Mouse (Mus musculus) liver, embryonic 16.5 days (tissue): ENCODE measurements around the gene Tmem174. TPM values are rescaled to one million over a fixed set of nuclear protein-coding genes. Genes with fewer than 3 reads are reported as not detected.

ENCODE experiments used
- ATAC-seq: fragments of 200-750 bp; cut with Nextera tagmentation; 2 replicates; pipeline ENCODE4 v1.8.0; 2017; ENCODE audit warnings: low read depth, mild to moderate bottlenecking, moderate number of reproducible peaks, moderate library complexity
- H3K27ac ChIP-seq: fragments of 300-500 bp; sonication (generic); 2 replicates; pipeline ENCODE4 v1.5.1; 2014; ENCODE audit warnings: mild to moderate bottlenecking, low read length
- H3K27me3 ChIP-seq: fragments of 300-500 bp; sonication (generic); 2 replicates; pipeline ENCODE4 v1.6.1; 2014; ENCODE audit warnings: low read depth, low read length, mixed read lengths; ENCODE audit not compliant: control insufficient read depth, insufficient read depth
- H3K36me3 ChIP-seq: fragments of 300-500 bp; sonication (generic); 2 replicates; pipeline ENCODE4 v1.6.1; 2014; ENCODE audit warnings: mild to moderate bottlenecking; ENCODE audit not compliant: control insufficient read depth, insufficient read depth
- H3K4me1 ChIP-seq: fragments of 300-500 bp; sonication (generic); 2 replicates; pipeline ENCODE4 v1.6.1; 2014; ENCODE audit warnings: low read depth, low read length, mixed read lengths; ENCODE audit not compliant: control insufficient read depth
- H3K4me2 ChIP-seq: fragments of 300-500 bp; sonication (generic); 2 replicates; pipeline ENCODE4 v1.6.1; 2014; ENCODE audit warnings: low read depth, low read length, mixed read lengths
- H3K4me3 ChIP-seq: fragments of 300-500 bp; sonication (generic); 2 replicates; pipeline ENCODE4 v1.5.1; 2014; ENCODE audit warnings: low read depth, mild to moderate bottlenecking, low read length
- H3K9ac ChIP-seq: fragments of 300-500 bp; sonication (generic); 2 replicates; pipeline ENCODE4 v1.6.1; 2014; ENCODE audit warnings: low read depth, low read length
- H3K9me3 ChIP-seq: fragments of 300-500 bp; sonication (generic); replicated peaks from 2 replicates; pipeline ENCODE4 v1.6.1; 2016; ENCODE audit warnings: low read length; ENCODE audit not compliant: control insufficient read depth
- WGBS: fragments of 180-500 bp; shearing (Covaris S2); extraction: QIAGEN DNeasy Blood & Tissue Kit; methylation state at CpG from one replicate; pipeline ENCODE4 v1.1.7; 2014; ENCODE audit not compliant: insufficient replicate concordance; 5-methylcytosine and 5-hydroxymethylcytosine counted together
- polyA plus RNA-seq: library from polyadenylated mRNA; unstranded; fragments of >200 nt; fragmentation: Nextera tagmentation; extraction: Ambion mirVana; gene quantifications from 2 replicates; pipeline ENCODE4 v1.2.1, GENCODE M21; 2015

Tmem174 gene
- polyA plus RNA-seq: not detected in 2 replicates

DNA sequence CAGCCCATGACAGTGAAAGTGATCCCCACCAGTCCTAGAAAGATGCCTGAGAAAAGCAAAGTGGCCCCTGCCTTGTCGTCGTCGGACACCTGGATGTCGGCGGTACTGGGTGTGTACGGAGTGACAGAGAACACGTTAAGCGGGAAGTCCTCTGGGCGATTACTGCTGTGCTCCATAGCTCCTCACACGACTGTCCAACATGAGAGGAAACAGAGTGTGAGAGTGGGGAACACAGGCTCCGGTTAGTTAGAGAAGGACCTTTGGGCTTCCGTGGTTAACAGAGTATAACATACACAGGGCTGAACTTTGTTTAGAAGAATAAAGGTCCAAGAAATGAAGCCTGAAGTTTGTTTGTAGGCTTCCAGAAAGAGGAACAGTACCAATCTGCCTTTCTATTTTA is at the start of gene Tmem174:
TSS of gene Tmem174 (minus strand) at position 266 of the 400 bp plus-strand sequence.
- Histone ChIP-seq H3K27me3 (no peaks in the 10 kb centered on the region; the same call in 1 of the 2 replicates), H3K9ac (no peak within 1 kb of the TSS), H3K4me1 (no peaks in the 10 kb centered on the region), H3K9me3 (no peaks in the 10 kb centered on the region), H3K36me3 (no peaks in the 10 kb centered on the region), H3K4me3 (no peak within 1 kb of the TSS), H3K4me2 (no peak within 1 kb of the TSS), H3K27ac (no peak within 1 kb of the TSS)
- ATAC-seq: no peak
- WGBS: 81% methylated on average over 12 of the region's 12 CpGs

DNA sequence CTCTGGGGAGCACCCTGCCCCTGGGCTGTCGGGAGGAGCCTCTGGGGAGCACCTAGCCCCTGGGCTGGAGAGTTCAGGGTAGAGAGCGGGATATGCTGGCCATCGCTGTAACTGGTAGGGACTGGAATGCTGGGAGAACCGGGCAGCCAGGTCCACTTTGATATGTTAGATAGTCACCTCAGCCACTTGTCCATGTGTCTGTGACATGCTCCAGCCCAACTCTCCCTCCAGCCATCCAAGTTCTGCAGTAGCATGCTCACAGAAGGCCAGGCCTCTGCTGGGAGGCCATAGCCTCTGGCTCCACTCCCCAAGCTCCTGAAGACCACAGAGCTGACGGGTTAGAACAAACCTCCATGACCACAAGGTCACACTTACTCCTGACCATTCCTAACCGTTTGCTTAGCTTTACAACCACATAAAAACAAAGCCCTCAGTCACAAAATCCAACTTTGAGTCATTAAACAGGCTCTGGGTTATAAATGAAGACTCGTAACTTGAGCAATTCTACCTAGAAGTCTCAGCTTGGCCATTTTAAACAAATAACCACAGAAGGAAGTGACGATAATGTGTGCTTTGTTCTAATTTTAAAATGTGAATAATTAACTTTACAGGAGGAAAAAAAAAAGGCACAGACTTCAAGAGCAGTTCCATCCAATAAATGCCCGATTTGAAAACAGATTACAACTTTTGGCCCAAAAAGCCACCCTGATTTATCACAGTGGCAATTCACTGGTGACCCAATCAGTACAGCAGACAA is 47.1 kb upstream of the Tmem174 start:
- ATAC-seq: no peak
- H3K9me3 ChIP-seq: no peaks in the 10 kb centered on the region
- H3K27me3 ChIP-seq: no peaks in the 10 kb centered on the region
- no peaks in the 10 kb centered on the region for H3K36me3 ChIP-seq
- no peak overlapping the region for H3K4me2 ChIP-seq
- WGBS: 52% methylated on average over 9 of the region's 9 CpGs
- H3K4me3 ChIP-seq: no peak overlapping the region
- no peak overlapping the region for H3K9ac ChIP-seq
- H3K4me1 ChIP-seq: no peaks in the 10 kb centered on the region
- no peak overlapping the region for H3K27ac ChIP-seq

DNA sequence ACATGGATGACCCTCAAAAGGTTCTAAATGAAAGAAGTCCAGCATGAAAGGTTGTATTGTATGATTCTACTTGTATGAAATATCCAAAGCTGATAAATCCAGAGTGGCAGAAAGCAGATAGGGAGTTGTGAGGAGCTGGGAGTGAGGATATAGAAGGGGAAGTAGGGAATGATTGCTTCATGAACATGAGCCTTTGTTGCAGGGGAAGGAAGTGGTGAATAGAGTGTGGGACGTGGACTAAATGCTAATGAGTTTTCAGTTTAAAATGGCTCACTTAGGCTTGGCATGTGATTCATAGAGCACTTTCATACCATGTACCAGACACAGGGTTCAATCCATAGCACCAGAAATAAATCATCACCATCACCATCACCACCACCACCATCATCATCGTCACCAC is 46.2 kb upstream of the Tmem174 start:
- WGBS: 48% methylated on average over 2 of the region's 2 CpGs
- no peaks in the 10 kb centered on the region for H3K27me3 ChIP-seq
- no peaks in the 10 kb centered on the region for H3K9me3 ChIP-seq
- H3K27ac ChIP-seq: no peak overlapping the region
- no peak for ATAC-seq
- no peak overlapping the region for H3K4me3 ChIP-seq
- H3K36me3 ChIP-seq: no peaks in the 10 kb centered on the region
- H3K4me1 ChIP-seq: no peaks in the 10 kb centered on the region
- H3K9ac ChIP-seq: no peak overlapping the region
- H3K4me2 ChIP-seq: no peak overlapping the region

GRCm38 (mm10) chr13:98680470-98681060 is 43.4 kb upstream of the Tmem174 start:
- Histone ChIP-seq H3K36me3 (no peaks in the 10 kb centered on the region), H3K4me1 (no peaks in the 10 kb centered on the region), H3K9ac (no peak overlapping the region), H3K4me3 (no peak overlapping the region), H3K9me3 (no peaks in the 10 kb centered on the region), H3K27me3 (no peaks in the 10 kb centered on the region), H3K27ac (no peak overlapping the region), H3K4me2 (no peak overlapping the region)
- WGBS: 59% methylated on average over 5 of the region's 5 CpGs
- no peak for ATAC-seq

GRCm38 (mm10) chr13:98679631-98680041 is 42.4 kb upstream of the Tmem174 start:
- Histone ChIP-seq H3K9ac (no peak overlapping the region), H3K9me3 (no peaks in the 10 kb centered on the region), H3K4me3 (no peak overlapping the region), H3K36me3 (no peaks in the 10 kb centered on the region), H3K4me2 (no peak overlapping the region), H3K4me1 (no peaks in the 10 kb centered on the region), H3K27ac (no peak overlapping the region), H3K27me3 (no peaks in the 10 kb centered on the region)
- 35% methylated on average over 4 of the region's 4 CpGs for WGBS
- ATAC-seq: no peak

DNA sequence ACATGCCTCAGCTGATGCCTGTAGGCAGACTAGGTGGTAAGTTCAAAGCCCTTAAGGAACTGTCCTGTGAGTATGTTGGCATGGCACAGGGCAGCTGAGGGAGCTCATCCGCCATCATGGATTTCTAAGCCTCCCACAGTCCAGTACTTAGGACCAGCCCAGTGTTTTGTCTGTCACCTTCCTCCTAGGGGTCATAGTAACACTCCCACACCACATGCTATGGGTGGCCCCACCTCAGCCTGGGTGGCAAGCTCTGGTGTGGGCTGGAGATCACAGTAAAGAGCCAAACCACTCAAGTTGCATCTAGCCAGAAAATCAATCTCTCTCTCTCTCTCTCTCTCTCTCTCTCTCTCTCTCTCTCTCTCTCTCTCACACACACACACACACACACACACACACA is 42.0 kb upstream of the Tmem174 start:
- H3K36me3 ChIP-seq: no peaks in the 10 kb centered on the region
- H3K4me2 ChIP-seq: no peak overlapping the region
- 72% methylated on average over 1 of the region's 1 CpGs for WGBS
- no peak for ATAC-seq
- H3K9ac ChIP-seq: no peak overlapping the region
- no peak overlapping the region for H3K27ac ChIP-seq
- H3K27me3 ChIP-seq: no peaks in the 10 kb centered on the region
- no peaks in the 10 kb centered on the region for H3K9me3 ChIP-seq
- H3K4me1 ChIP-seq: no peaks in the 10 kb centered on the region
- no peak overlapping the region for H3K4me3 ChIP-seq

GRCm38 (mm10) chr13:98673922-98674321 is 36.7 kb upstream of the Tmem174 start:
- WGBS: 46% methylated on average over 4 of the region's 4 CpGs
- no peaks in the 10 kb centered on the region for H3K4me1 ChIP-seq
- no peaks in the 10 kb centered on the region for H3K9me3 ChIP-seq

DNA sequence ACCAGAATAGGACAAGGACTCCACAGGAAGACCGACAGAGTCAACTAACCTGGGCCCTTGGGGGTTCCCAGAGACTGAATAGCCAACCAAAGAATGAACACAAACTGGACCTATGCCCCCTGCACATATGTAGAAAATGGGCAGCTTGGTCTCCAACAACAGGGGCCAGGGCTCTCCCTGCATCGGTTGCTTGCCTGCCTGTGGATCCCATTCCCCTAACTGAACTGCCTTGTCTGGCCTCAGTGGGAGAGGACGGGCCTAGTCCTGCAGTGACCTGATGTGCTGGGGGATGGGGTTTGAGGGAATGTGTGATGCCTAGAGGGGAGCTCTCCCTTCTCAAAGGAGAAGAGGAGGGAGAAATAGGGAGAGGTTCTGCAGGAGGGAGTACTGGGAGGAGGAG is 32.1 kb upstream of the Tmem174 start:
- Histone ChIP-seq H3K36me3 (no peaks in the 10 kb centered on the region), H3K27ac (no peak overlapping the region), H3K9ac (no peak overlapping the region)

More at GRCm38 (mm10) chr13:98673922-98674321, 36.7 kb upstream of the Tmem174 start:
- ATAC-seq: no peak
- H3K27ac ChIP-seq: no peak overlapping the region
- H3K36me3 ChIP-seq: no peaks in the 10 kb centered on the region
- no peak overlapping the region for H3K4me2 ChIP-seq
- no peak overlapping the region for H3K4me3 ChIP-seq
- H3K27me3 ChIP-seq: no peaks in the 10 kb centered on the region
- no peak overlapping the region for H3K9ac ChIP-seq

GRCm38 (mm10) chr13:98667316-98667715 is 30.1 kb upstream of the Tmem174 start:
- Histone ChIP-seq H3K27me3 (no peaks in the 10 kb centered on the region), H3K36me3 (no peaks in the 10 kb centered on the region), H3K9ac (no peak overlapping the region), H3K27ac (no peak overlapping the region), H3K4me3 (no peak overlapping the region), H3K4me2 (no peak overlapping the region), H3K9me3 (no peaks in the 10 kb centered on the region), H3K4me1 (no peaks in the 10 kb centered on the region)
- no peak for ATAC-seq
- 41% methylated on average over 3 of the region's 3 CpGs for WGBS

More for the DNA sequence above, 32.1 kb upstream of the Tmem174 start:
- H3K9me3 ChIP-seq: no peaks in the 10 kb centered on the region
- WGBS: 57% methylated on average over 3 of the region's 3 CpGs
- no peak for ATAC-seq
- H3K4me3 ChIP-seq: no peak overlapping the region
- no peaks in the 10 kb centered on the region for H3K27me3 ChIP-seq
- no peak overlapping the region for H3K4me2 ChIP-seq
- no peaks in the 10 kb centered on the region for H3K4me1 ChIP-seq
